Comparison of ENCODE assay signal across 8 mouse cellular contexts in genomic region chr6:137205662-137206400, GRCm38 (mm10). TPM values are rescaled to one million over a fixed set of nuclear protein-coding genes. Genes with fewer than 3 reads are reported as not detected.
DNase-seq lines count a peak whose midpoint lies in the region; ATAC-seq and TF ChIP-seq lines count a peak whose summit lies in the region.

No protein-coding gene starts in this region.

- 54% methylated on average over 11 of the region's 11 CpGs for WGBS in kidney, adult 2 months
- 60% methylated on average over 11 of the region's 11 CpGs for WGBS in forebrain, embryonic 14.5 days
- WGBS in midbrain, postnatal 0 days, result 54% methylated on average over 11 of the region's 11 CpGs

- H3K27me3 ChIP-seq in kidney, adult 2 months (replicated peaks; ENCODE audit: control insufficient read depth, insufficient read depth, low read length), result no peaks in the 10 kb centered on the region
- no peaks in the 10 kb centered on the region for H3K27me3 ChIP-seq in forebrain, embryonic 14.5 days (replicated peaks; ENCODE audit: control insufficient read depth, insufficient read depth, low read length)
- H3K27me3 ChIP-seq in midbrain, postnatal 0 days (ENCODE audit: insufficient read depth, low read length), result no peaks in the 10 kb centered on the region

- no peaks in the 10 kb centered on the region for H3K36me3 ChIP-seq in kidney, adult 2 months (ENCODE audit: control insufficient read depth, insufficient read depth, low read length)
- H3K36me3 ChIP-seq in forebrain, embryonic 14.5 days (ENCODE audit: control insufficient read depth, insufficient read depth, low read length), result no peaks in the 10 kb centered on the region
- no peaks in the 10 kb centered on the region for H3K36me3 ChIP-seq in midbrain, postnatal 0 days (ENCODE audit: insufficient read depth, low read length)

- no peak for TF ChIP-seq POLR2A in kidney, adult 2 months (IDR thresholded peaks at IDR 0.05; ENCODE audit: low read depth, low read length)

- no peak for TF ChIP-seq CTCF in kidney, adult 2 months (conservative IDR thresholded peaks at IDR 0.05; ENCODE audit: insufficient read depth, insufficient read length, low read depth, low read length)
- TF ChIP-seq CTCF in midbrain, postnatal 0 days (IDR thresholded peaks at IDR 0.05), result peak; percentile 88

- ATAC-seq in forebrain, embryonic 14.5 days, result peak; percentile 40
- ATAC-seq in midbrain, postnatal 0 days (ENCODE audit: low FRiP score), result no peak

- no peak overlapping the region for H3K27ac ChIP-seq in kidney, adult 2 months (ENCODE audit: insufficient read depth, low read depth, low read length)
- no peak overlapping the region for H3K27ac ChIP-seq in forebrain, embryonic 14.5 days (ENCODE audit: low read depth, low read length)
- H3K27ac ChIP-seq in midbrain, postnatal 0 days (ENCODE audit: low read depth, low read length), result no peak overlapping the region

- no peaks in the 10 kb centered on the region for H3K9me3 ChIP-seq in forebrain, embryonic 14.5 days (replicated peaks; ENCODE audit: control insufficient read depth, low read length)
- H3K9me3 ChIP-seq in midbrain, postnatal 0 days (ENCODE audit: low read length), result no peaks in the 10 kb centered on the region

- no peak overlapping the region for H3K9ac ChIP-seq in forebrain, embryonic 14.5 days (ENCODE audit: low read length)
- no peak overlapping the region for H3K9ac ChIP-seq in midbrain, postnatal 0 days (replicated peaks; ENCODE audit: low read length, poor library complexity, severe bottlenecking)

- H3K4me2 ChIP-seq in forebrain, embryonic 14.5 days (ENCODE audit: low read length), result no peak overlapping the region
- no peak overlapping the region for H3K4me2 ChIP-seq in midbrain, postnatal 0 days (ENCODE audit: low read depth, low read length, poor library complexity, severe bottlenecking)

- H3K4me3 ChIP-seq in kidney, adult 2 months (ENCODE audit: insufficient read depth, low read depth, low read length), result no peak overlapping the region
- no peak overlapping the region for H3K4me3 ChIP-seq in forebrain, embryonic 14.5 days (ENCODE audit: low read depth, low read length)
- no peak overlapping the region for H3K4me3 ChIP-seq in midbrain, postnatal 0 days (ENCODE audit: low read depth, low read length)

- peak; percentile 30 for DNase-seq in kidney, adult 2 months
- no peak for DNase-seq in kidney, adult 18-20 months
- DNase-seq in testis, postnatal 10 days (ENCODE audit: low spot score), result peak; percentile 26
- no peak for DNase-seq in testis, postnatal 14 days (ENCODE audit: low spot score)
- peak; percentile 82 for DNase-seq in forebrain, embryonic 14.5 days (ENCODE audit: low spot score)
- peak; percentile 86 for DNase-seq in midbrain, postnatal 0 days (ENCODE audit: low spot score)
- no peak for DNase-seq in urinary bladder, adult 18-20 months (ENCODE audit: low spot score in 2 of 2)
- no peak for DNase-seq in adrenal gland, postnatal 10 days

- peaks cover 21% of the 10 kb centered on the region for H3K4me1 ChIP-seq in kidney, adult 2 months (ENCODE audit: control insufficient read depth, insufficient read depth, low read length)
- H3K4me1 ChIP-seq in forebrain, embryonic 14.5 days (ENCODE audit: control insufficient read depth, insufficient read depth, low read length), result no peaks in the 10 kb centered on the region
- H3K4me1 ChIP-seq in midbrain, postnatal 0 days (ENCODE audit: insufficient read depth, low read length), result no peaks in the 10 kb centered on the region

RNA-seq across cellular contexts. Expression of gene Rerg, which starts 35.5 kb away (rescaled TPM):
- polyA plus RNA-seq in kidney, adult 2 months (2012; rRNA removed), result 6.0 and 6.9 TPM in 2 replicates
- 4.8 and 6.2 TPM in 2 replicates for polyA plus RNA-seq in forebrain, embryonic 14.5 days (2014; fragmentation: Nextera tagmentation; extraction: Ambion mirVana)
- total RNA-seq in midbrain, postnatal 0 days (2014; rRNA removed), result 0.82 and 2.9 TPM in 2 replicates
- polyA plus RNA-seq in midbrain, postnatal 0 days (2015; fragmentation: Nextera tagmentation; extraction: Ambion mirVana), result 8.3 and 9.8 TPM in 2 replicates
- total RNA-seq in adrenal gland, postnatal 10 days (2021), result 10 to 100 TPM; 81.0 to 82.3 TPM

RNA-seq across cellular contexts. Expression of gene Ptpro, which starts 46.3 kb away (rescaled TPM):
- 11.3 and 13.0 TPM in 2 replicates for polyA plus RNA-seq in kidney, adult 2 months (2012; rRNA removed)
- polyA plus RNA-seq in forebrain, embryonic 14.5 days (2014; fragmentation: Nextera tagmentation; extraction: Ambion mirVana), result 41.7 and 51.2 TPM in 2 replicates
- total RNA-seq in midbrain, postnatal 0 days (2014; rRNA removed), result 122 and 134 TPM in 2 replicates
- 54.8 and 58.7 TPM in 2 replicates for polyA plus RNA-seq in midbrain, postnatal 0 days (2015; fragmentation: Nextera tagmentation; extraction: Ambion mirVana)
- total RNA-seq in adrenal gland, postnatal 10 days (2021), result 1 to 10 TPM; 1.6 to 2.4 TPM

Comparison
In these comparisons a context has a peak if more than half of its experiments do, and no peak if none do; other contexts are left out.
1. DNase-seq: peak in kidney, adult 2 months (single experiment), testis, postnatal 10 days (single experiment), forebrain, embryonic 14.5 days (single experiment) and midbrain, postnatal 0 days (single experiment); none in kidney, adult 18-20 months (single experiment), testis, postnatal 14 days (single experiment), urinary bladder, adult 18-20 months (0 of 2) and adrenal gland, postnatal 10 days (single experiment).